Mouse (Mus musculus): Measurements from ENCODE around the gene Mb21d2.

The Mb21d2 gene

GRCm38 (mm10) chr16:28899161-28899540, 30.3 kb downstream of the Mb21d2 start:
- DNase-seq, result no peak

- peak; percentile 38 for DNase-seq
Measured at GRCm38 (mm10) chr16:28898509-28899160, 30.8 kb downstream of the Mb21d2 start.

GRCm38 (mm10) chr16:28896571-28896970, 32.9 kb downstream of the Mb21d2 start:
- no peak for DNase-seq

- DNase-seq, result no peak
Measured at GRCm38 (mm10) chr16:28894872-28895271, 34.6 kb downstream of the Mb21d2 start.

GRCm38 (mm10) chr16:28893266-28893665, 36.2 kb downstream of the Mb21d2 start:
- DNase-seq, result no peak

- DNase-seq, result no peak
Measured at GRCm38 (mm10) chr16:28886201-28886745, 43.2 kb downstream of the Mb21d2 start.

GRCm38 (mm10) chr16:28885474-28885873, 44.0 kb downstream of the Mb21d2 start:
- DNase-seq, result no peak

GRCm38 (mm10) chr16:28884661-28885060, 44.8 kb downstream of the Mb21d2 start:
- no peak for DNase-seq

- peak; percentile 33 for DNase-seq
Measured at GRCm38 (mm10) chr16:28883649-28884048, 45.8 kb downstream of the Mb21d2 start.

- no peak for DNase-seq
Measured at GRCm38 (mm10) chr16:28882687-28883428, 46.6 kb downstream of the Mb21d2 start.

- no peak for DNase-seq
Measured at GRCm38 (mm10) chr16:28881787-28882186, 47.7 kb downstream of the Mb21d2 start.

GRCm38 (mm10) chr16:28880756-28881155, 48.7 kb downstream of the Mb21d2 start:
- DNase-seq, result no peak

GRCm38 (mm10) chr16:28880307-28880681, 49.2 kb downstream of the Mb21d2 start:
- no peak for DNase-seq

GRCm38 (mm10) chr16:28879636-28880306, 49.7 kb downstream of the Mb21d2 start:
- no peak for DNase-seq

- DNase-seq, result no peak
Measured at GRCm38 (mm10) chr16:28877162-28877662, 52.3 kb downstream of the Mb21d2 start.

GRCm38 (mm10) chr16:28873404-28873895, 56.0 kb downstream of the Mb21d2 start:
- no peak for DNase-seq

GRCm38 (mm10) chr16:28870860-28871259, 58.6 kb downstream of the Mb21d2 start:
- DNase-seq, result no peak

GRCm38 (mm10) chr16:28870456-28870855, 59.0 kb downstream of the Mb21d2 start:
- no peak for DNase-seq

GRCm38 (mm10) chr16:28868864-28869263, 60.6 kb downstream of the Mb21d2 start:
- no peak for DNase-seq

GRCm38 (mm10) chr16:28866584-28867295, 62.7 kb downstream of the Mb21d2 start:
- no peak for DNase-seq

GRCm38 (mm10) chr16:28863616-28864015, 65.9 kb downstream of the Mb21d2 start:
- DNase-seq, result no peak

- DNase-seq, result no peak
Measured at GRCm38 (mm10) chr16:28862093-28862492, 67.4 kb downstream of the Mb21d2 start.

- DNase-seq, result no peak
Measured at GRCm38 (mm10) chr16:28859678-28860077, 69.8 kb downstream of the Mb21d2 start.

All from cerebellum, adult 11 months (tissue).